Mouse (Mus musculus) left cerebral cortex, adult 2 months (tissue): ENCODE results near the gene Phf13. TPM values are rescaled to one million over a fixed set of nuclear protein-coding genes. Genes with fewer than 3 reads are reported as not detected.

Experiments used
- DNase-seq, 2 experiments: peaks; one replicate each; pipeline ENCODE4 v3.0.0; 2021 to 2022; ENCODE audit warnings: low spot score in 2 of 2, mixed read lengths in 1 of 2; ENCODE audit errors: extremely low spot score in 1 of 2
- H3K27ac ChIP-seq: fragments of 200-600 bp; 2 replicates; pipeline ENCODE4 v1.8.1; 2022
- H3K4me3 ChIP-seq: fragments of 200-600 bp; 2 replicates; pipeline ENCODE4 v1.8.1; 2022
- CTCF ChIP-seq: fragments of 200-600 bp; IDR thresholded peaks from 2 replicates; pipeline ENCODE4 v1.8.1; 2022; ENCODE audit warnings: antibody characterized with exemption, mild to moderate bottlenecking, moderate library complexity
- intact Hi-C: fragments of 180-260 bp; cut with DNase I; formaldehyde crosslinking; loops from one replicate; pipeline ENCODE4 v1.15.1; 2025
- total RNA-seq, 2 experiments: library from RNA; stranded (reverse); gene quantifications; 2 replicates each; pipeline ENCODE4 v1.2.3; 2021

The Phf13 gene
- total RNA-seq, 2 experiments from 2014 or later, result 18.9 to 19.6 TPM

DNA sequence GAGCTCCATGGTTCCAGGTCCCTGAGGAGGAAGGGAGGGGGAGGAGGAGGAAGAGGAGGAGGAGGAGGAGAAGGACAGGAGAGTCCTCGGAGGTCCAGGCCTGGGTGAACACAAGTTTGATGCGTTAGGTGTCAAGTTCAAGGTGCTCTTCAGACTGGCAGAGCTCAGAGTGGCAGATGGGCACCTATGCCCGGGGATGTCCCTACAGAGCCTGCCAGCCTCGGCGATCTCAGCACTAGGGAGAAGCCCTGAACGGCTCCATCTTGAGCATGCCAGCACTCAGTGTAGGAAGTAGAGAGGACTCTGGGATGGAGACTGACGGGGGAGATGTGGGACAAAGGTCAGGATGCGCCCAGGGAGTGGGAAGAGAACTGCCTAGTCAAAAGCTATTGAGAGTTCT is 9.4 kb downstream of the Phf13 start:
- intact Hi-C loops, result no loop called here

DNA sequence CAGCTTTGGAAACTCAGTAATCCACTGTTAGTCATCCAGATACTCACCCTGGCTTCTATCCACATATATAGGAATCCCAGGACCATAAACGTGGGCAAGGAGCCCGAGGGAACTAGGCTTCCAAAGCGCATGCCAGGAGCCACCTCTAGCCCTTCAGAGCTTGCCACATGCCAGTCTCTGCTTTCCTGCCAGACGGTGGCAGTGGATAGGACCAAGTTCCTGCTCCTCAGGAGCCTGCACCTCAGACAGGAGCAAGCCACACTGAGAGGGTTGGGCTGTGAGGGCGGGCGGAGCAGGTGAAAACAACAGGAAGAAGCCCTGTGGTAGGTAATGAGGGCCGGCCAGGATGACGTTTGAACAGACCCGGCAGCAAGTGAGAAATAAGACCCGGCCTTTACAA is 10.2 kb downstream of the Phf13 start:
- DNase-seq, result no peak
- H3K27ac ChIP-seq, result no peak overlapping the region
- intact Hi-C loops, result no loop called here
- no peak overlapping the region for H3K4me3 ChIP-seq
- no peak for TF ChIP-seq CTCF

More for the DNA sequence above, 9.4 kb downstream of the Phf13 start:
- no peak for DNase-seq
- Histone ChIP-seq H3K27ac (no peak overlapping the region), H3K4me3 (no peak overlapping the region)
- no peak for TF ChIP-seq CTCF

DNA sequence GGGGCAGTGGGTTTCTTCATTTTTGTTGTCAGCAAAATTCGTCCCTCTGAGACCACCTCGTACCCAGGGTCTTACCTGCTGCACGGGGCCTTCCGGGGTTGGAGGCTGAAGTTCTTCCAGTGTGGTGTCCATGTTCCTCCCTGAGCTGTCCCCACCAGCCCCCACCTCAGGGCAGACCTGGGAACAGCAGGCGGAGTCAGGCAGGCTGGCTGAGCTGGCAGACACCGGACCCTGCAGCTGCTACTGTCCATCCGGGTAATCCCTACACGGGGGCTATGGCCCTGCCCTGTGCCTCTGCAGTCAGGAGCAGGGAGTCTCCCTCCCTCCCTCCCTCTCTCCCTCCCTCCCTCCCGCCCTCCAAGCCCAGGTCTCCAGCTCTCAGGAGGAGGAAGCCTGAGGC is 12.5 kb downstream of the Phf13 start:
- no peak for TF ChIP-seq CTCF
- intact Hi-C loops, result no loop called here
- no peak overlapping the region for H3K27ac ChIP-seq
- no peak for DNase-seq
- H3K4me3 ChIP-seq, result no peak overlapping the region

DNA sequence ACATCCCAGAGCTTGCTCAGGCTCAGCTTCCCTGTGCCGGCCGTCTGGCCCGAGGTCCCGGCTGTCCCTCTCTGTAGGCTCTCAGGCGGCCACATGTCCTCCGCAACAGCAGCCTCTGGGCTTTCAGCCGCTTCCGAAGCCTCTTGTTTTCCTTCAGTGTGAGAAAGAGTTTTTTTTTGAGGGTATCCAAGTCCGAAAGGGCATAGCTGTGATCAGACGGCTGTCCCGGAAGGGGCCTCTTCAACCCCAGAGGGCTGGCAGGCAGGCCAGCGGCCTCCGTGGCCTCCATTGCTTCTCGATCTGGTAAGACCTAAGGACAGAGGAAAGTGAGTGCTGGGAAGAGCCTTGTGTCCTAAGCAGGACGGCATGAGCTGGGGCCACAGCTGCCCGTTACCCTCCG is 13.0 kb downstream of the Phf13 start:
- no peak for TF ChIP-seq CTCF
- DNase-seq, result no peak
- Histone ChIP-seq H3K27ac (no peak overlapping the region), H3K4me3 (no peak overlapping the region)
- intact Hi-C loops, result no loop called here

DNA sequence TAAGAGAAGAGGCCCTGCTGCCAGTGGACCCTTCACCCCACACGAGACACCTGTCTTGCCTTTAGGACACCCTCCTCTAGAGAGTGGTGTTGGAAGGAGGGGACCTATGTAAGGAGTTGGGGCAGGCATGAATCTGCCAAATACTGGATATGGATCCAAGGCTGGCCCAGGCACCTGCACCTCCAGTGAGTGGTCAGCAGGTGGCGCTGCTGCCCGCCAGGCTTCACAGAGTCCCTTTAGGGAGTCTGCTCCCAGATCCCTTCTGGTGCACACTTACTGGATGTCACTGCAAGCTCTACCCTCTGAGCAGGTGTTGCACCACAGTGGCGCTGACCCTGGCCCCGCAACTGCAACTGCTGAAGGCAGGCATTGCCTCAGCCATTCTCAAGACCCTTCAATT is 14.7 kb downstream of the Phf13 start:
- intact Hi-C loops, result loop anchor here (2.0 kb wide), 3 partner anchors 49 to 115 kb away; partner anchors contain the start of genes Nol9 and Tas1r1
- Histone ChIP-seq H3K4me3 (no peak overlapping the region), H3K27ac (no peak overlapping the region)
- TF ChIP-seq CTCF, result peak; percentile 100
- DNase-seq, result peak; percentile 77 to 86

DNA sequence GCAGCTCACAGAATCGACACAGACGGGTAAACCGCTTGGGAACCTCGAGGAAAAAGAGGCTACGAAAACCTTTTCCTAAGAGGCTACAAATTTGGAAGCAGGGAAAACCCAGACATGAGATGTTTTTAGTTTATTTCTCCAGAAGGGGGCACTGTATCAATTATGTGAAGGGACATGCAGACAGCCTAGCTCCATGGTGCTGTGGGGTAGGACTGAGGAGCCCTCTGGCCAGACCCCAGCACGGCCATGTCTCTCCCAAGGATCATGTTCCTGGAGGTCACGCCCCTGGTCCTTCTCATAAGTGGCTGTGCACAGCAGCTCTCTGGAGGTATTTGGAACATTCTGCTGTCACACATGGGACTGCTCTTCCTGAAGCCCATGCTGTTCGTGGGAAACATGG is 15.4 kb downstream of the Phf13 start:
- H3K27ac ChIP-seq, result no peak overlapping the region
- TF ChIP-seq CTCF, result peak; percentile 58
- no peak overlapping the region for H3K4me3 ChIP-seq
- intact Hi-C loops, result loop anchor here (2.0 kb wide), 3 partner anchors 50 to 116 kb away; partner anchors contain the start of genes Nol9 and Tas1r1
- DNase-seq, result no peak

DNA sequence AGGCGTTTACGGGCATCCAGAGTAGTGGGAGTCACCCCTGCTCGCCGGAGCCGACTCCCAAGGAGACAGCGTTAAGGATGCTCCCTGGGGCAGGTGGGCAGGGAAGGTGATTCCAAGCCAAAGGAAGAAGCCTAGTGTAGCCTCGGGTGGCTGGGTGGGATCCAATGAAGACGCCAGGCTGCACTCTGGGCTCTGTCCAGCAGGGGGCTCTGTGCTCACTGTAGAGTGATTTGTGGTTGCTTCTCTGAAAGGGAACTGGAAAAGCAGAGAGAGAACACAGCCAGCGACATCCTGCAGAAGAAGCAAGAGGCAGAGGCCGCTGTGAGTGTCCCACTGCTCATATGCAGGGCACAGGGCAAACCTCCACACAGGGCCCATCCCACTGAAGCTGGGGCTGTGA is 18.3 kb downstream of the Phf13 start:
- intact Hi-C loops, result no loop called here
- Histone ChIP-seq H3K4me3 (no peak overlapping the region), H3K27ac (no peak overlapping the region)
- peak; percentile 82 to 92 for DNase-seq
- peak; percentile 95 for TF ChIP-seq CTCF

DNA sequence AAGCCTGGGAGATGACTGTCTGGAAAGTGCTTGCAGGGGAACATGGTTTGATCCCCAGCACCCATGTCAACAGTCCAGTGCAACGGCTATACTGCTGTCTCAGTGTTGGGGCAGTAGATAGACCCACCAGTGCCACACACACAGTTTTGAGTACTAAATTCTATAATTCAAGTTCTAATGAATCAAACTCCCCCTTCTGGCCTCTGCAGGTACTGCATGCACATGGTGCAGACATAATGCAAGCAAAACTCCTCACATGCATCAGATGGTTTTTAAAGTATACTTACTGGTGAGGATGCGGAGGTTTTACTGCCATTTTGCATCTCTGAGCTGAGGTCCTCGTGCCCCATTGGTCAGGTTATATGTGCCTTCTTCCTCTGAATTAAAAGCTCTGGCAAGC is 20.6 kb downstream of the Phf13 start:
- Histone ChIP-seq H3K27ac (no peak overlapping the region), H3K4me3 (no peak overlapping the region)
- no peak for DNase-seq
- peak; percentile 63 for TF ChIP-seq CTCF
- intact Hi-C loops, result no loop called here

DNA sequence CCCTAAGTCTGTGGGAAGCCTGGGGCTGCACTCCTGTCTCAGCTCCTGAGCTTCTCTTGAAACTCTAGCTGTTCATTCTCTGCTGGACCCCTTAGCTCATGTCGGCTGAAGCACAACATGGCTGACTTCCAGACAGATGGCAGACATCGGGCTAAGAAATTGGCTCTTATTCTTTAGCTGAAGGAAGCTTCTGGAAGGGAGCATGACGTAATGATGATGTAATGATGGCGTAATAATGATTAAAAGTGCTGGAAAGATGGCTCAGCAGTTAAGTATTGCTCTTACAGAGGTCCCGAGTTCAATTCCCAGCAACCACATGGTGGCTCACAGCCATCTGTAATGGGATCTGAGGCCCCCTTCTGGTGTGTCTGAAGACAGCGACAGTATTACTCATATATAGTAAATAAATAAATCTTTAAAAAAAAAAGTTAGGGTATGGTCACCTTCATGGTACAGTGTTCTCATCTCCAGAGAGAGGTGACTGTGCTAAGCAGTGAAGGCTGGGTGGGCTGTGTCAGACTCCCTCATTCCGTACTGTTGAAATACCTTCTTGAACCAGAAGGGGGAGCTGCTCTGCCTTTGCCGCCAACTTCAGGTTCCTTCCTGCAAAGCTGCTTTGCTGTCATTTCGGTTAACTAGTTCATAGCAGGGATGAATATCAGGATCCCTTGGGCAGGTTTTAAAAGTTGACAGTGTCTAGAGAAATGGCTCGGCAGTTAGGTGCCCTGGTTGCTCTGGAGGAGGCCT is 23.7 kb downstream of the Phf13 start:
- no peak for DNase-seq

DNA sequence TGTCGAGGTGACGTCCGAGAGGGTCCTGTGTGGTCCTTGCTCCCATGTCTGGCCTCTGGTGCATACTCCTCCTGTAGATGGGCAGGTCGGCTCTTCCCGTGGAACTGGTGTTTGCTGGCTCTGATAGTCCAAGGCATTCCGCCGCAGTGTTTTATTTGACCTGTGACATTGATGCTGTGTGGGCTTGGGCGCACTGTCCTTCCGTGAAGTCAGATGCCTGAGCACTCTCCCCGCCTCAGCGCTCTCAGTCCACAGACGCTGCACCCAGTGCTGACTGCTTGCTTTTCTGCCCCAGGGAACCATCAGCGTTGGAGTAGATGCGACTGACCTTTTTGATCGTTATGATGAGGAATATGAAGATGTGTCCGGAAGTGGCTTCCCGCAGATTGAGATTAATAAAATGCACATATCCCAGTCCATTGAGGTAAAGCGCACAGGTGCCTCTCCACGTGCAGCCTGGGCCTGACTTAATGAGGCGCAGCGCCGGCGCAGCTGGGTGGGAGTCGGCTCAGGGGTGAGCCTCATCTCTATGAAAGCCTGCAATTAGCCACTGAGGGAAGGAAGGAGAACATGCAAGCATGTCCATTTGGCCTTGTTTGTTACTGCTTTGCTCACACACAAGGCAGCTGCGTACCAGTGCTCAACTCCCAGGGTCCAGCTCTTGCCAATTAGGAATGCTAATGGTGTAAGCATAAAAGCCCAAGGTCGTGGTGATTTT is 27.7 kb downstream of the Phf13 start:
- intact Hi-C loops, result no loop called here
- TF ChIP-seq CTCF, result no peak
- Histone ChIP-seq H3K4me3 (no peak overlapping the region), H3K27ac (no peak overlapping the region)
- DNase-seq, result no peak

More for the DNA sequence above, 23.7 kb downstream of the Phf13 start:
- intact Hi-C loops, result no loop called here
- no peak overlapping the region for H3K4me3 ChIP-seq
- TF ChIP-seq CTCF, result peak; percentile 78
- no peak overlapping the region for H3K27ac ChIP-seq

DNA sequence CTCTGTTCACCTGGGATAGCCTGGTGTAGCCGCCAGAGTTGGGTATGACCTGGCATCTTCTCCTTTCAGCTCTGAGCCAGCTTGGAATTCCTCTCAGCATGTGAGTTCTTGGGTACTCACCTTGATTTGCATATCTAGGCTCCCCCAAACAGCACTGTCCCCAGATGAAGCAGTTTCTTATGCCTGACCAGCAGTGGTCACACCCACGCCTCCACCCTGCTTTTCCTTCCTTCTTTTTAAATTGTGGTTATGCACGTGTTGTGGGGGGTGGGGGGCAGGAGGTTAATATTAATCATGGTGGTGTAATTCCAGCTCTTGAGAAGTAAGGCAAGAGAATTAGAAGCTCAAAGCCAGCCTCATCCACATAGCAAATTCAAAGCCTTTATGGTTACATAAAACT is 33.2 kb downstream of the Phf13 start:
- no peak overlapping the region for H3K27ac ChIP-seq
- no peak for TF ChIP-seq CTCF
- no peak for DNase-seq
- intact Hi-C loops, result no loop called here
- no peak overlapping the region for H3K4me3 ChIP-seq

DNA sequence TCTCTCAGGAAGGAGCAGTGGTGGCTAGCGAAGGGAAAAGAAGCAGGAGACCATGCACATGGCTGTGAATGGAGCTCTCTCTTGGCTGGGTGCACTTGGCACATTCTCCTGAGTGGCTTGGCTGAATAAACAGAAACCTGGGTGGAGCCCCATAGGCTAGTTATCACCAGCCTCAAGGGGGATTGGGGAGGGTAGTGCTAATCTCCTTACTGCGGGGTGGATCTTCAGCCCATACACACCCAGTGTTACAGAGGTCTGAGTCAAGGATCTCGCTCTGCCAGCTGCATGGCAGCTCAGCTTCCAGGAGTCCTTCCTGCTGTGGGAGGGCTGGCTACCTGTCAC is 35.6 kb downstream of the Phf13 start:
- no peak overlapping the region for H3K27ac ChIP-seq
- intact Hi-C loops, result no loop called here
- TF ChIP-seq CTCF, result no peak
- H3K4me3 ChIP-seq, result no peak overlapping the region
- no peak for DNase-seq
